Mouse (Mus musculus): Measurements from ENCODE around the gene Enah. TPM values are rescaled to one million over a fixed set of nuclear protein-coding genes. Genes with fewer than 3 reads are reported as not detected.

Gene Enah
- polyA plus RNA-seq, 1 experiment from 2014 or later, result 17.9 TPM

DNA sequence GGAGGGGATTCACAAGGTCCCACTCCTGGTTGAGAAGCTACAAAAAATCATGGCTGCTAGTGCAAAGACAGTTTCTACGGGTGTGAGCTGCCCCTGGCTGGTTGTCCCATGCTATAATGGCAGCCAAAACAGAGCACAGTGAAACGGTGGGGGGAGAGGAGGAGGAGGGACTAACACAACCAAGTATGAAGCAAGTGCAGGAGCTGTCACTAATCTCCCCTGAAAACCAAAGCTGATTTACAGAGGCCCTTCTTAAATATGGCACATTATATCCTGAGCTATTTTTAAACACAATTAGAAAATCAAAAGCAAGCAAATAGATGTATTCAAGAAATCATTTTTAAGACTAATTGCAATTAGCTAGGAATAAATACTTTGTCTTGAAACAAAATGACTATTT is 32.6 kb downstream of the Enah start:
- no peak overlapping the region for H3K4me2 ChIP-seq
- peaks cover 3% of the 10 kb centered on the region; the same call in 1 of the 2 replicates for H3K4me1 ChIP-seq
- H3K36me3 ChIP-seq, result no peaks in the 10 kb centered on the region
- H3K27ac ChIP-seq, result no peak overlapping the region
- no peak for ATAC-seq (ENCODE audit: insufficient read depth, low FRiP score, low read depth)
- no peaks in the 10 kb centered on the region for H3K9me3 ChIP-seq
- H3K9ac ChIP-seq, result no peak overlapping the region
- WGBS, result 43% methylated on average over 2 of the region's 2 CpGs
- no peaks in the 10 kb centered on the region for H3K27me3 ChIP-seq (replicated peaks)
- no peak overlapping the region for H3K4me3 ChIP-seq (replicated peaks)

DNA sequence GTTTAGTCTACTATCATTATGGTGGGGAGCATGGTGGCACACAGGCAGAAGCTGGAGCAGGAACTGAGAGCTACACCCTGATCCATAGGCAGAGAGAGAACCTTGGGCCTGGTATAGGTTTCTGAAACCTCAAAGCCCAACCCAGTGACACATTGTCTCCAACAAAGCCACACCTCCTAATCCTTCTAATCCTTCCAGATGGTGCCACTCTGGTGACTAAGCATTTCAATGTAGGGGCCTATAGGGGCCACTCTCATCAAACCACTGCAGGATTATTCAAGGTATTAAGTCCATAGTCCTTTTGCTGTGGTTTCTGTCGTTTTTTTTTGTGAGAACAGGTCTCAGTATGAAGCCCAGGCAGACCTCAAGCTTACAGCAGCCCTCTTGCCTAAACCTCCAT is 33.9 kb downstream of the Enah start:
- Histone ChIP-seq H3K4me3 (replicated peaks) (no peak overlapping the region), H3K27me3 (replicated peaks) (no peaks in the 10 kb centered on the region), H3K27ac (no peak overlapping the region), H3K9ac (no peak overlapping the region), H3K9me3 (no peaks in the 10 kb centered on the region), H3K4me2 (no peak overlapping the region), H3K36me3 (no peaks in the 10 kb centered on the region), H3K4me1 (peaks cover 3% of the 10 kb centered on the region; the same call in 1 of the 2 replicates)
- ATAC-seq (ENCODE audit: insufficient read depth, low FRiP score, low read depth), result no peak
- WGBS, result 72% methylated on average over 1 of the region's 1 CpGs

DNA sequence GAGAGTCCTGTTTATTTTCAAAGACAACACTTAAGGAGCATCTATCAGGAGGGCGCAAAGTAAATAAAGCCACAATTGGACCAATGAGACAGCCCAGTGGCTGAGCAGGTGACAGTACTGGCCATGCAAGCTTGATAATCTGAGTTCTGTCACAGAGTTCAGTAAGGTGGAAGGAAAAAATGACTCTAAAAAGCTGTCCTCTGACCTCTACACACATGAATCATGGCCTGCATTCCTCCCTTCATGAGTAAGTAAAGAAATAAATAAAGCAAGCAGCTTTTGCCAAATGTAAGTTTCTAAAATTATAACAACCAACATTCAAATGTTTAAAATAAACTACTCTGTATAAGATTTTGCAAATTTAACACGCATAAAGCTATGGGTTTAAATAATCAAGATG is 35.0 kb downstream of the Enah start:
- no peak overlapping the region for H3K4me3 ChIP-seq (replicated peaks)
- no peak overlapping the region for H3K27ac ChIP-seq
- H3K36me3 ChIP-seq, result no peaks in the 10 kb centered on the region
- no peaks in the 10 kb centered on the region for H3K27me3 ChIP-seq (replicated peaks)
- no peaks in the 10 kb centered on the region for H3K9me3 ChIP-seq
- no peak overlapping the region for H3K4me2 ChIP-seq
- no peak for ATAC-seq (ENCODE audit: insufficient read depth, low FRiP score, low read depth)
- 81% methylated on average over 2 of the region's 2 CpGs for WGBS
- H3K9ac ChIP-seq, result no peak overlapping the region
- H3K4me1 ChIP-seq, result peaks cover 3% of the 10 kb centered on the region; the same call in 1 of the 2 replicates

DNA sequence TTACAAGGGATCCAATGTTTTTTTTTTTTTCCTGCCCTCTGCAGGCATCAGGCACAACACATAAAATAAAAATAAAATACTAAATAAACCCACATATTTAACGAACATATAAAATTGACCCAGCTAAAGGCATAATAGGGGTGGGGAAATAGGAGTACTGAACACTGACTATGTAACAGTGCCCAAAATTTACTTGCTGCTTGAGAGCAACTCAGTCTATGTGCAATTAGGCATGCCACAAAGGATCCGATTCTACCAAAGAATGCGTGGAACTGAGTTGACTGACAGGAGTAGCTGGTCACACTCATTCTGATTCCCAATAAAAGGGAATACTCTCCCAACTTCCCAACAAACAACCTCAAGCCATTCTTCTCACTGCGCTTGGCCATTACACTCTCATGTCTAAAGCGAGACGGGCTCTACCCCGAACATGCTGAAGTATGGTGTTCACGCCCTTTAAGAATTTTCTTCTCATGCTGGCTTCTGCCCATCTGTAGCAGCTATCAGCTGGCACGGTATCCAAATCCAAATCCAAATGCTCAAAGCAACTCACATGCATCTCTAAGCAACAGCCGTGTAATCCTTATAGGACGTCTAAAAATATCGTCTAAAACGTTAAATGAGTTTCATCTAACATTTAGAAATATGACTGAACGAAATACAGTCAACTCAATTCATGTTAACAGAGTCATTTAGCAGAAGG is 39.6 kb downstream of the Enah start:
- Histone ChIP-seq H3K27ac (no peak overlapping the region), H3K27me3 (replicated peaks) (no peaks in the 10 kb centered on the region), H3K4me3 (replicated peaks) (no peak overlapping the region), H3K4me2 (no peak overlapping the region), H3K9ac (no peak overlapping the region), H3K4me1 (no peaks in the 10 kb centered on the region), H3K9me3 (no peaks in the 10 kb centered on the region), H3K36me3 (no peaks in the 10 kb centered on the region)
- 90% methylated on average over 14 of the region's 14 CpGs for WGBS
- no peak for ATAC-seq (ENCODE audit: insufficient read depth, low FRiP score, low read depth)

DNA sequence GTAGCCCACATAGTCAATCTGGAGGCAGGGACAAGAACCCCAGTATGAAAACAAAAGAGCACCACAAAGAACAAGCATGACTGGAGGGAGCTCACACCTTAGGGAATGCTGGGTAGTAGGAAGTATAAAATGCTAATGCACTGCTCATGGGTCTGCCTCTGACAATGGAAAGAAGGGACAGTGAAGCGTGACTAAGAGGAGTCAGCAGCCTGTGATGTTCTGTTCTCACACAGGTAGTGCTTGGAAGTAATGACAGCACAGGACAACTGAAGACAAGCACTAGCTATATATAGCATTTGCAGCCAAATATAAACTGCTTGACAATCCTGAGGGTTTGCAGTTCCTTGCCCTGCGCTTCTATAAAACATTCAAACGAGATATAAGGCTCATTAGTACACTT is 44.3 kb downstream of the Enah start:
- Histone ChIP-seq H3K4me2 (no peak overlapping the region), H3K4me1 (no peaks in the 10 kb centered on the region), H3K36me3 (no peaks in the 10 kb centered on the region), H3K9me3 (no peaks in the 10 kb centered on the region), H3K9ac (no peak overlapping the region), H3K27me3 (replicated peaks) (no peaks in the 10 kb centered on the region), H3K4me3 (replicated peaks) (no peak overlapping the region), H3K27ac (no peak overlapping the region)
- no peak for ATAC-seq (ENCODE audit: insufficient read depth, low FRiP score, low read depth)
- WGBS, result 73% methylated on average over 3 of the region's 3 CpGs

DNA sequence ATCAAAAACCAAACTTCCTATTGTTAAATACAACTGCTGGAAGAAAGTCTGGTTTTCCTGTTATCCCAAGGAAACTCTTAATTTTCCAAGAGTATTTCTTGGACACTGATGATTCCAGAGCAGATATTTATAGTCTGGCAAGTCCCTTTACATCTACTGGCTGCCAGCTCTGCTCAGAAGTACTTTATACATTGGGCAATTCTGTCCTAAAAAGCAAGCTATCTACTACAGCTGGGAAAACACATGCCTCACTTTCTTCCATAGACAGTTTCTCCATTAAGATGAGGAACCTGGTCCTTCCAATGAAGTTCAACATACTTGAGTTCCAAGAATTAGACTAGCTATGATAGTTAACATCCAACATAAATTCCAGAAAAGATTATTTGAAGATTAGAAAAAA is 44.9 kb downstream of the Enah start:
- Histone ChIP-seq H3K9me3 (no peaks in the 10 kb centered on the region), H3K4me1 (no peaks in the 10 kb centered on the region), H3K27ac (no peak overlapping the region), H3K4me2 (no peak overlapping the region), H3K9ac (no peak overlapping the region), H3K4me3 (replicated peaks) (no peak overlapping the region), H3K36me3 (no peaks in the 10 kb centered on the region), H3K27me3 (replicated peaks) (no peaks in the 10 kb centered on the region)
- ATAC-seq (ENCODE audit: insufficient read depth, low FRiP score, low read depth), result no peak

DNA sequence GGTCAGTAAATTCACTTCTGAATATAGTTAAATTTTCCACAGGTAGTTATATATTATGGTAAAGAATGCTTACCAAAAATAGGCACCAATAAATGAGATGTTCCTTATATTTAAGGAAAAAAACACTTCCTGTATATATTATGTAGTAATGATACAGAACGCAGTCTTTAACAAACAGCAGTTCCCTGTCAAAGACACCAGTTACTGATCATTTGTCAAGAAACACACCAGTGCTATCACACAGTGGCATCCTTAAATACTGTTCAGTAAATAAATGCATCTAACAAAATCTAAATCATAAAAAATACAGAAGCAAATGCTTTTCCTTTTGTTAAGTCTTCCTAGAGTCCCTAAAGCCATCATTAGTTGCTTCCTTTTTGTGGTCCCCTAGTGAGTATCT is 54.5 kb downstream of the Enah start:
- no peak overlapping the region for H3K27ac ChIP-seq
- H3K9me3 ChIP-seq, result no peaks in the 10 kb centered on the region
- 62% methylated on average over 1 of the region's 1 CpGs for WGBS
- no peaks in the 10 kb centered on the region; the same call in 1 of the 2 replicates for H3K4me1 ChIP-seq
- no peak overlapping the region for H3K4me2 ChIP-seq
- ATAC-seq (ENCODE audit: insufficient read depth, low FRiP score, low read depth), result no peak
- H3K27me3 ChIP-seq (replicated peaks), result no peaks in the 10 kb centered on the region
- no peak overlapping the region for H3K9ac ChIP-seq
- H3K4me3 ChIP-seq (replicated peaks), result no peak overlapping the region
- H3K36me3 ChIP-seq, result 0 out of 2 replicates have a peak, but pooled peaks cover 3% of the 10 kb centered on the region

DNA sequence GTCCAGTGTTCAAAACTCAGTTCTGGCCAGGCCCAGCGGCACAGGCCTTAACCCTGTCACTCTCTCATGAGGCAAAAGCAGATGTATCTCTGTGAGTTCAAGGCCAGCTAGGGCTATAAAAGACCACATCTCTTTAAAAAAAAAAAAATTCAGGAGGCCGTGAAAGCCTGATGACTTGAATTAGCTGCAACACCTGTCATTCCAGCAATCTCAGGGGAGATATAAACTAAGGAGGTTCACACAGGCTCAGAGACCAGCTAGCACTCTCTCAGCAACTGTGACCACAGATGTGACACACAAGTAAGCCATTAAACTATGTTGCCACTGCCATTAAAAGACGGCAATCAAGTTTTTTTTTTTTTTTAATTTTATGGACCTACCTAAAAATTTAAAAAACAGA is 56.0 kb downstream of the Enah start:
- Histone ChIP-seq H3K9ac (no peak overlapping the region), H3K27ac (no peak overlapping the region), H3K9me3 (no peaks in the 10 kb centered on the region), H3K4me3 (replicated peaks) (no peak overlapping the region), H3K36me3 (0 out of 2 replicates have a peak, but pooled peaks cover 3% of the 10 kb centered on the region), H3K4me1 (no peaks in the 10 kb centered on the region; the same call in 1 of the 2 replicates), H3K27me3 (replicated peaks) (no peaks in the 10 kb centered on the region), H3K4me2 (no peak overlapping the region)
- ATAC-seq (ENCODE audit: insufficient read depth, low FRiP score, low read depth), result no peak
- 77% methylated on average over 3 of the region's 3 CpGs for WGBS

DNA sequence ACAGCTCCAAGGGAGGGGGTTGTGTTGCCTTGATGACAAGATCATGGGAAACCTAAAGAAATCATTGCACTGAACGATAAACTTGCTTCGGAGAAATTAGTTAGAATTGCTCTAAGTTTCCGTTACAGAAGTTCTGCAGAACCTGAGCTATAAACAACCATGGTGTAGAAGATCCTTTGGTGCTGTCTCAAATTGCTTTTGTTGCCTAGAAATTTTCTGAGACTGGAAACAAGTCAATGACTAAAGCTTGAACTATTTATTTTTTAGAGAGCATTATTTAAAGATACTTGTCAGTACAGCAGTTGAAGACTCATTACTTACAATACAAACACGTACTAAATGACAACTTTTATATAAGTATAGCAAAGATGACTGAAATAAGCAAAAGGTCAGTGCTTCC is 56.4 kb downstream of the Enah start:
- no peak overlapping the region for H3K27ac ChIP-seq
- WGBS, result 63% methylated on average over 4 of the region's 4 CpGs
- no peaks in the 10 kb centered on the region; the same call in 1 of the 2 replicates for H3K4me1 ChIP-seq
- no peaks in the 10 kb centered on the region for H3K9me3 ChIP-seq
- H3K36me3 ChIP-seq, result 0 out of 2 replicates have a peak, but pooled peaks cover 3% of the 10 kb centered on the region
- no peak for ATAC-seq (ENCODE audit: insufficient read depth, low FRiP score, low read depth)
- no peak overlapping the region for H3K9ac ChIP-seq
- no peak overlapping the region for H3K4me2 ChIP-seq
- no peak overlapping the region for H3K4me3 ChIP-seq (replicated peaks)
- no peaks in the 10 kb centered on the region for H3K27me3 ChIP-seq (replicated peaks)

DNA sequence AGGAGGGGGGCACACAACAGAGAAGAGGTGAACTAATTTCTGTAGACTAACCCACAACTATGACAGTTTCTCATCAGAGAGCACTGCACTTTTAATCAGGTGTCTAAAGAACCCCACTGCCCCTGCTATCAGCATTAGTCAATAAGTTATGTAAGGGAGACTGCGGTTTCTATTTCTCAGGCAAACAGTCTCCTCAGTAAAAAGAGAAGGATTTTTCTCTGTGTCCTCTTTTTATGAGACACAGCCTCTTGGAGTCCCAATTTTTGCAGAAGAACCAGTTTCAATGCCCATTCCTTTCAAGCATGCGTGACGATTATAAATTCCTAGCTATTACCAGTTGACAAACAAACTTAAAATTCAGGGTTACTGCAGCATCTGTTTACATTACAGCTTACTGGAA is 59.4 kb downstream of the Enah start:
- 83% methylated on average over 3 of the region's 3 CpGs for WGBS
- H3K9me3 ChIP-seq, result no peaks in the 10 kb centered on the region
- no peak overlapping the region for H3K4me3 ChIP-seq (replicated peaks)
- ATAC-seq (ENCODE audit: insufficient read depth, low FRiP score, low read depth), result no peak
- H3K4me1 ChIP-seq, result no peaks in the 10 kb centered on the region
- H3K4me2 ChIP-seq, result no peak overlapping the region
- no peak overlapping the region for H3K27ac ChIP-seq
- 0 out of 2 replicates have a peak, but pooled peaks cover 3% of the 10 kb centered on the region for H3K36me3 ChIP-seq
- H3K27me3 ChIP-seq (replicated peaks), result no peaks in the 10 kb centered on the region
- H3K9ac ChIP-seq, result no peak overlapping the region

DNA sequence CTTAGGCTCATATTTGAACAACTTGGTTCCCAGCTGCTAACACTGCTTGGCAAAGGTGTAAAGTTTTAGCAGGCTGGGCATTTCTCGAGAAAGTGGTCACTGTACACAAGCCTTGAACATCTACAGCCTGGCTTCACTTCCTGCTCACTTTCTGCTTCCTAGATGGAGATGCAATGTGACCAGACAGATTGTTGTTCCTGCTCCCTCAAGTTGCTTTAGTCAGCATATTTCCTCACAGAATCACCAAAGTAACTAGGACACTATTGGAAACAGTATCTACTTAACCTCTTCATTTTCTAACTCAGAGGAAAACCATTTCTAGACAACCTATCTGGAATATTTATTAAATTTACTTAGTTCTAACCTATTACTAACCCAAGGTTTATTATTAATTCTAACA is 61.4 kb downstream of the Enah start:
- no peak for ATAC-seq (ENCODE audit: insufficient read depth, low FRiP score, low read depth)
- Histone ChIP-seq H3K27me3 (replicated peaks) (no peaks in the 10 kb centered on the region), H3K27ac (no peak overlapping the region), H3K36me3 (0 out of 2 replicates have a peak, but pooled peaks cover 3% of the 10 kb centered on the region), H3K9me3 (no peaks in the 10 kb centered on the region), H3K4me2 (no peak overlapping the region), H3K4me3 (replicated peaks) (no peak overlapping the region), H3K4me1 (no peaks in the 10 kb centered on the region), H3K9ac (no peak overlapping the region)
- WGBS, result 84% methylated on average over 1 of the region's 1 CpGs

DNA sequence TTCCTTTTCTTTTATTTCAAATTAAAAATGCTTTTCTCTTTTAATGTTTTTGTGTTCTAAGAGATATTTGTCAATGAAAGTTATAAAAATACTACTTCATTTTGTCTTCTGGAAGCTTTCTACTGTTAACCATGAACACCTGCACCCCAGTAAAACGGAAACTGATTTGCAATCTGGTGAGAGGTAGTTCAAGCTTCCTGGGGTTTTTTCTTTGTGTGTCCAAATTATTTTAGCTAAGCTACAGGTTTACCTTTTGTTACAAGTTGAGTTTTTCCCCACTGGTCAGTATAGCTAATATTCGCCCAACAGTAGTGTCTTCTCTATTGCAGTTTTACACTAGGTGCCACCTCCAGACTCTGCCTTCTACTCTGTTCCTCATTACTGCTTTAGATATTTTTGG is 62.1 kb downstream of the Enah start:
- H3K4me1 ChIP-seq, result no peaks in the 10 kb centered on the region
- WGBS, result 94% methylated on average over 2 of the region's 2 CpGs
- no peak overlapping the region for H3K4me2 ChIP-seq
- H3K27ac ChIP-seq, result no peak overlapping the region
- no peak overlapping the region for H3K9ac ChIP-seq
- no peak overlapping the region for H3K4me3 ChIP-seq (replicated peaks)
- 0 out of 2 replicates have a peak, but pooled peaks cover 3% of the 10 kb centered on the region for H3K36me3 ChIP-seq
- H3K9me3 ChIP-seq, result no peaks in the 10 kb centered on the region
- no peaks in the 10 kb centered on the region for H3K27me3 ChIP-seq (replicated peaks)
- no peak for ATAC-seq (ENCODE audit: insufficient read depth, low FRiP score, low read depth)

DNA sequence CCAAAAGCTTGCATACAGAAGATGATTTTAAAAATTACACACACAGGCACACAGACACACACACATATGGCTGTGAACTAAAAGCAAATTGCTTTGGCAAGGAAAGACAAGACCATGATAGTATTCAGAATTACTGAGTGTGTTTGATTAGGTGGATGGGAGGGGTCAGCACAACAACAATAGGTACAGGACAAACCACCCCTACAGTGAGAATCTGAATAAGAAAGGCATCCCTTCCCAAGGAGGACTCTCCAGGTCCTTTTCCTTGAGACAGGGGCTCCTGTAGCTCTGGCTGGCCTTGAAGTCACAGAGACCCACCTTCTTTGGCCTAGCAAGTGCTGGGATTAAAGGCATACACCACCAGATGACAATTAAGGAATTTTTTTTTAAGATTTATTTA is 66.2 kb downstream of the Enah start:
- Histone ChIP-seq H3K9ac (no peak overlapping the region), H3K9me3 (no peaks in the 10 kb centered on the region), H3K27me3 (replicated peaks) (no peaks in the 10 kb centered on the region), H3K4me3 (replicated peaks) (no peak overlapping the region), H3K4me1 (no peaks in the 10 kb centered on the region), H3K4me2 (no peak overlapping the region), H3K36me3 (no peaks in the 10 kb centered on the region), H3K27ac (no peak overlapping the region)
- ATAC-seq (ENCODE audit: insufficient read depth, low FRiP score, low read depth), result no peak

Data from stomach, embryonic 15.5 days (tissue).